Mouse (Mus musculus) NIH3T3 (cell line): ENCODE results near the gene Phldb1.

Experiments
- DNase-seq: peaks from one replicate; pipeline ENCODE4 v3.0.0-alpha.2; 2012; ENCODE audit warnings: low read depth

Gene Phldb1

GRCm38 (mm10) chr9:44708925-44709324 lies 26.1 kb downstream of the Phldb1 start:
- DNase-seq, result no peak

- no peak for DNase-seq
These were observed 26.6 kb downstream of the Phldb1 start for GRCm38 (mm10) chr9:44708429-44708765.

GRCm38 (mm10) chr9:44707749-44708428 lies 27.1 kb downstream of the Phldb1 start:
- no peak for DNase-seq

- no peak for DNase-seq
These were observed 35.3 kb downstream of the Phldb1 start for GRCm38 (mm10) chr9:44699730-44700129.

- DNase-seq, result no peak
These were observed 35.8 kb downstream of the Phldb1 start for GRCm38 (mm10) chr9:44699196-44699595.

GRCm38 (mm10) chr9:44697866-44698265 lies 37.1 kb downstream of the Phldb1 start:
- no peak for DNase-seq

- no peak for DNase-seq
These were observed 41.9 kb downstream of the Phldb1 start for GRCm38 (mm10) chr9:44693071-44693470.

GRCm38 (mm10) chr9:44691671-44692520 lies 43.1 kb downstream of the Phldb1 start:
- peak; percentile 16 for DNase-seq

GRCm38 (mm10) chr9:44690641-44691040 lies 44.4 kb downstream of the Phldb1 start:
- DNase-seq, result no peak

GRCm38 (mm10) chr9:44688013-44688412 lies 47.0 kb downstream of the Phldb1 start:
- DNase-seq, result no peak

GRCm38 (mm10) chr9:44686638-44687037 lies 48.4 kb downstream of the Phldb1 start:
- peak; percentile 25 for DNase-seq

- peak; percentile 81 for DNase-seq
These were observed 49.4 kb downstream of the Phldb1 start for GRCm38 (mm10) chr9:44685346-44686330.

- no peak for DNase-seq
These were observed 52.0 kb downstream of the Phldb1 start for GRCm38 (mm10) chr9:44683046-44683445.

- no peak for DNase-seq
These were observed 55.4 kb downstream of the Phldb1 start for GRCm38 (mm10) chr9:44679565-44679964.

- DNase-seq, result no peak
These were observed 56.6 kb downstream of the Phldb1 start for GRCm38 (mm10) chr9:44678288-44678871.

GRCm38 (mm10) chr9:44673005-44673404 lies 62.0 kb downstream of the Phldb1 start, which contains the start of gene Treh:
Treh (plus strand) TSS chr9:44673233.
- DNase-seq, result no peak

GRCm38 (mm10) chr9:44672291-44672865 lies 62.6 kb downstream of the Phldb1 start:
- no peak for DNase-seq

- no peak for DNase-seq
These were observed 63.6 kb downstream of the Phldb1 start for GRCm38 (mm10) chr9:44671416-44671815.

GRCm38 (mm10) chr9:44663706-44664105 lies 71.3 kb downstream of the Phldb1 start:
- no peak for DNase-seq

GRCm38 (mm10) chr9:44655098-44656066 lies 79.6 kb downstream of the Phldb1 start:
- DNase-seq, result peak; percentile 88
